8 mouse cellular contexts compared by ENCODE assay signal in the genomic region with DNA sequence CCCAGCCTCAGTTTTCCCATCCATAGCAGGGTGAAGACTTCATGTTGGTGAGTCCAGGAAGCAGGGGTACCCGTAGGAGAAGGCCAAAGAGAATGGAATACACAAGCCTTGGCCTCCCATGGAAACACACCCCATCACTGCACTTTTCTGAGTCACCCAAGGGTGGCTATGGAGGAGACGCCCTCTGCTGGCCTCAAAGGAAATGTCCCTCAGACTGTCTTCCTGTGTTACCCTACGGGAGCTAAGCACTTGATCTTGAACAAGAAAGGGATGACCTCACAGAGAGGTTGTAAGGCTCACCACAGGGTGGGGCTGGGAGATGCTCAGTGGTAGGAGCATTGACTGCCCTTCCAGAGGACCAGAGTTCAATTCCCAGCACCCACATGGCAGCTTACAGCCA. TPM values are rescaled to one million over a fixed set of nuclear protein-coding genes. Genes with fewer than 3 reads are reported as not detected.
A peak's percentile ranks its signal among the peaks of the same experiment; 100 is the strongest.
DNase-seq lines count a peak whose midpoint lies in the region; ATAC-seq lines count a peak whose summit lies in the region.

No protein-coding gene starts in this region.

- intact Hi-C loops in heart, postnatal 36 days (cut with DNase I): loop anchor here (1.0 kb wide), 1 partner anchor 16 kb away; no protein-coding TSS in a partner anchor

- no peak overlapping the region for H3K4me3 ChIP-seq in heart, embryonic 11.5 days (ENCODE audit: low read depth, low read length)
- no peak overlapping the region for H3K4me3 ChIP-seq in forebrain, embryonic 16.5 days (replicated peaks; ENCODE audit: low read length)

- peaks cover 26% of the 10 kb centered on the region for H3K4me1 ChIP-seq in heart, embryonic 11.5 days (ENCODE audit: control insufficient read depth, insufficient read depth, low read length)
- peaks cover 25% of the 10 kb centered on the region for H3K4me1 ChIP-seq in forebrain, embryonic 16.5 days (replicated peaks; ENCODE audit: control insufficient read depth, insufficient read depth, low read length)

- H3K27me3 ChIP-seq in heart, embryonic 11.5 days (ENCODE audit: control insufficient read depth, insufficient read depth, low read length): no peaks in the 10 kb centered on the region
- no peaks in the 10 kb centered on the region for H3K27me3 ChIP-seq in forebrain, embryonic 16.5 days (replicated peaks; ENCODE audit: control insufficient read depth, insufficient read depth, low read length)

- DNase-seq in heart, adult 11 months: peak; percentile 96
- DNase-seq in CD4-positive, CD25-positive, alpha-beta regulatory T cell, adult 2 months (ENCODE audit: low read depth, low spot score): peak; percentile 92
- peak; percentile 70 to 78 for DNase-seq in adrenal gland, postnatal 36 days
- DNase-seq in heart, postnatal 36 days: peak; percentile 57 to 70
- DNase-seq in lung, postnatal 36 days: peak; percentile 73
- DNase-seq in thymus, postnatal 36 days: peak; percentile 63 to 72

- H3K36me3 ChIP-seq in heart, embryonic 11.5 days (ENCODE audit: control insufficient read depth, insufficient read depth, low read length): 0 out of 2 replicates have a peak, but pooled peaks cover 2% of the 10 kb centered on the region
- no peaks in the 10 kb centered on the region for H3K36me3 ChIP-seq in forebrain, embryonic 16.5 days (ENCODE audit: control insufficient read depth, insufficient read depth)

- H3K9me3 ChIP-seq in heart, embryonic 11.5 days (replicated peaks; ENCODE audit: control insufficient read depth, low read length): no peaks in the 10 kb centered on the region
- H3K9me3 ChIP-seq in forebrain, embryonic 16.5 days (ENCODE audit: control insufficient read depth, low read length): no peaks in the 10 kb centered on the region

- no peak overlapping the region for H3K9ac ChIP-seq in heart, embryonic 11.5 days (ENCODE audit: low read depth, low read length)
- H3K9ac ChIP-seq in forebrain, embryonic 16.5 days (replicated peaks; ENCODE audit: low read depth, low read length): no peak overlapping the region

- H3K4me2 ChIP-seq in heart, embryonic 11.5 days: no peak overlapping the region
- no peak overlapping the region for H3K4me2 ChIP-seq in forebrain, embryonic 16.5 days (ENCODE audit: low read length)

- H3K27ac ChIP-seq in heart, embryonic 11.5 days (ENCODE audit: low read depth, low read length): no peak overlapping the region
- no peak overlapping the region for H3K27ac ChIP-seq in forebrain, embryonic 16.5 days (ENCODE audit: low read length)

- 17% methylated on average over 3 of the region's 3 CpGs for WGBS in heart, embryonic 11.5 days (ENCODE audit: insufficient replicate concordance)
- 28% methylated on average over 3 of the region's 3 CpGs for WGBS in forebrain, embryonic 16.5 days

- no peak for ATAC-seq in heart, embryonic 11.5 days (replicated peaks; ENCODE audit: insufficient number of reproducible peaks, low FRiP score, low TSS enrichment)
- ATAC-seq in forebrain, embryonic 16.5 days: no peak

RNA-seq across cellular contexts. Expression of a gene that starts 3.2 kb away (rescaled TPM):
- 43.6 and 51.4 TPM in 2 replicates for polyA plus RNA-seq in heart, embryonic 11.5 days (2014; fragmentation: Nextera tagmentation; extraction: Ambion mirVana)
- 10 to 100 TPM; 41.5 to 47.4 TPM for total RNA-seq in adrenal gland, postnatal 36 days (2021)
- total RNA-seq in heart, postnatal 36 days (2021): 10 to 100 TPM; 14.2 to 16.2 TPM
- 60.4 and 64.2 TPM in 2 replicates for polyA plus RNA-seq in forebrain, embryonic 16.5 days (2015; fragmentation: Nextera tagmentation; extraction: Ambion mirVana)

RNA-seq across cellular contexts. Expression of a gene that starts 5.1 kb away (rescaled TPM):
- polyA plus RNA-seq in heart, embryonic 11.5 days (2014; fragmentation: Nextera tagmentation; extraction: Ambion mirVana): 541 and 566 TPM in 2 replicates
- total RNA-seq in adrenal gland, postnatal 36 days (2021): 100 to 1,000 TPM; 303 to 486 TPM
- total RNA-seq in heart, postnatal 36 days (2021): 100 to 1,000 TPM; 180 to 208 TPM
- polyA plus RNA-seq in forebrain, embryonic 16.5 days (2015; fragmentation: Nextera tagmentation; extraction: Ambion mirVana): 51.9 and 95.5 TPM in 2 replicates

RNA-seq across cellular contexts. Expression of a gene that starts 15.9 kb away (rescaled TPM):
- polyA plus RNA-seq in heart, embryonic 11.5 days (2014; fragmentation: Nextera tagmentation; extraction: Ambion mirVana): 49.5 and 57.8 TPM in 2 replicates
- 100 to 1,000 TPM; 111 to 142 TPM for total RNA-seq in adrenal gland, postnatal 36 days (2021)
- total RNA-seq in heart, postnatal 36 days (2021): 10 to 100 TPM; 36.7 to 40.3 TPM
- polyA plus RNA-seq in forebrain, embryonic 16.5 days (2015; fragmentation: Nextera tagmentation; extraction: Ambion mirVana): 42.7 and 49.7 TPM in 2 replicates

RNA-seq across cellular contexts. Expression of a gene that starts 17.9 kb away (rescaled TPM):
- 24.3 and 25.7 TPM in 2 replicates for polyA plus RNA-seq in heart, embryonic 11.5 days (2014; fragmentation: Nextera tagmentation; extraction: Ambion mirVana)
- 1 to 10 TPM; 3.3 to 3.7 TPM for total RNA-seq in adrenal gland, postnatal 36 days (2021)
- under 1 TPM; 0.60 to 0.78 TPM for total RNA-seq in heart, postnatal 36 days (2021)
- 96.4 and 102 TPM in 2 replicates for polyA plus RNA-seq in forebrain, embryonic 16.5 days (2015; fragmentation: Nextera tagmentation; extraction: Ambion mirVana)

RNA-seq across cellular contexts. Expression of a gene that starts 32.0 kb away (rescaled TPM):
- 25.0 and 29.3 TPM in 2 replicates for polyA plus RNA-seq in heart, embryonic 11.5 days (2014; fragmentation: Nextera tagmentation; extraction: Ambion mirVana)
- 1 to 10 TPM; 7.2 to 8.5 TPM for total RNA-seq in adrenal gland, postnatal 36 days (2021)
- total RNA-seq in heart, postnatal 36 days (2021): 1 to 10 TPM; 5.8 to 6.5 TPM
- 4.9 and 6.0 TPM in 2 replicates for polyA plus RNA-seq in forebrain, embryonic 16.5 days (2015; fragmentation: Nextera tagmentation; extraction: Ambion mirVana)
